Mouse (Mus musculus): ENCODE measurements at regions not wholly inside any gene's neighbourhood (a gene's known extent, or its start where the extent isn't known, plus 50 kb on each side); places are given as distances from the start of the nearest gene placed in this dataset.

DNA sequence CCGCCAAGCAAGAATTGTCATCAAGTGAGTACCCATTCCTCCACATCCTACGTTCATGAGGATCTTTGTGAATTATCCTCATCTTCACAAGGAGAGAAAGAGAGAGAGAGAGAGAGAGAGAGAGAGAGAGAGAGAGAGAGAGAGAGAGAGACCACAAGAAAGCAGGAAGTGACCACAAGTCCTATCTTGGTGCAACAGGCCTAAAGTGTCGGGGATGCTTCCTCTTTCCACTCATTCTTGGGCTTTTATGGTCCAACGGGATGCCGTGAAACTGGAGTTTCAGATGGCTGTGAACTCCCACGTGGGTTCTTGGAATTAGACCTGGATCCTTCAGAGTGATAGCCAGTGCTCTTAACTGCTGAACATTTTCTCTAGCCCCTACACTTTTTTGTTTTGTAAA, 53.1 kb upstream of the Rai14 start:
- in situ Hi-C loops (cut with MboI, MseI) = loop anchor here (25.0 kb wide), 1 partner anchor 1930 kb away; no protein-coding TSS in a partner anchor

DNA sequence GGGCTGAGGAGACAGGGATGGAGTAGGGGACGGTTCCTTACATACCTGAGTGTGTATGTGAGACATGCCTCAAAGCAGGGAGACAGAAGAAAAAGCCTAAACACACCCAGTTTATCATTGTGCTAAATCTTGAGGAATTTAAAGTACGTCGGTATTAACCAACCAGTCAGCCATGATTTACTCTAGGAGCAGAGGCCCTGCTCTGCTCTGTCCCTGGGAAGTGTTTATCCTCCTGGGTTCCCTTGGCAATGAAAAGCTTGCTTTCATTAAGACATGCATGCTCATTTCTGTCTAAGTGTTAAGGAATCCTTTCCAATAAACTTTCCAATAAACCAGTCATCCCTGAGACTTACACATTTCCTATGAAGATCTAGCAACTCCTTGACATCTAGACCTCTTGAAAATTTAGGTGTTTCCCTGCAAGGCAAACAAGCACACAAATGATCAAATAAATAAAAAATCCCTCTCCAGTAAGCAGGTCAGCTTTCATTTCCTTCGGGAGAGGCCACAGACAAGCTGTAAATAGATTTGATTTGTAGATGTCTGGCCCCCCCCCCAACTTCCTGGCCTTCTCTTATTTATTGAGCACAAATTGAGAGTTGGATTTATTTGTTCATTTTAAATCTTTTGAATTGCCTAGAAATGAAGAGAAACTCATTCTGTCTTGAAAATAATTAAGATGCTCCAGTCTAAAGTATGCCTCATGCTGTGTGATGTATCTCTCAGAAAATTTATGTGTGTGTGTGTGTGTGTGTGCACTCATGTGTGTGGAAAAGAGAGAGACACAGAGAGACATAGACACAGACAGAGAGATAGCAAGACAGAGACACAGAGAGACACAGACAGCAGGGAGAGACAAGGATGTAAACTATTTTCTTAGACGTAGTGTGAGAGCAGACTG, 56.2 kb upstream of the Rai14 start:
- in situ Hi-C loops (cut with MboI, MseI) = loop anchor here (25.0 kb wide), 1 partner anchor 1933 kb away; no protein-coding TSS in a partner anchor

DNA sequence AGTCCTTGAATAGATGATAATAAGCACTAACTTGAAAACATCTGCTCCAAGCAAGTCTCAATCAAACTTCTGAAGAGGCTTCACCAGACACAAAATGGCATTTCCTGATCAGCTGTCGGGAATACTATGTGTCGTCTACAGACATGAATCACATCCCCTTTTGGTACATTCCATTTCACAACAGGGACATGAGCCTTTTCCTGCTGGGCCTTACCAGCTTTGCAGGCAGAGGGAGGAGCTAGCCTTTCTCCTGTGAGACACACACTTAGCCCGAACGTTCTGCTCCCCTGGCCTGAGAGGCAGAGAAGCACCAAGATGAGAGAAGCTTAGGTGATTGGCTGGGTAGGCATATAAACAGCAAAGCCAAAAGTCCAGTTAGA, 56.9 kb upstream of the Rai14 start:
- in situ Hi-C loops (cut with MboI, MseI) = loop anchor here (25.0 kb wide), 1 partner anchor 1934 kb away; no protein-coding TSS in a partner anchor

DNA sequence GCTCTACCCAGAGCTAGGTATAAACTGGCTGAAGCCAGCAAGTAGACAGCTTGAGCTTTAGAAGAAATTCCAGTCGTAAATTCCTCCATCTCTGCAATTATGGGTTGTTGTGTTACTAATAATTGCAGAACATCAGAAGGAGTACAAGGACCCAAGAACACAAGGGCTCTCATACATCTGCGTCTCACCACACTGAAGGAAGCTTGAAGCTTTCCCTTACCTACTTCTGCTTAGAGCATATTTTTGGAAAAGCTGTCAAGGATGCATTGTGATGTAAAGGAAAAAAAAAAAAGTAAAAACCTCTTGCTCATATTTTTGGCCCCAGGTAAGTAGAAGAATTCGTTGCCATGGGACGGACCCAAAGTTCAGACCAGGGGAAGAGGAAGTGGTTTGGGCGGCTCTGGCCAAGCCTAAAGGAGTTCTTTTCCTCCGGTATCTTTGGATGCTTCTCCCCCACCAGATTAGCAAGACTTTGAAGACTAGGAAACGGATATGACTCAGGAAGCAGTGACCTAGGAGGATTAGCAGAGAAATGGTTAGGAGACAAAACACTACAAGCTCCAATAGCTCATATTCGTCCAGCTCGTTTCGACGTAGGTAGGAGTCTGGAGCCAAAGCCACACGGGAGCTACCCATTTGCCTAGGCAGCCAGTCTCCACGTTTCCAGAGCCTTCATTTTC, 65.7 kb upstream of the Rai14 start:
- in situ Hi-C loops (cut with MboI, MseI) = no loop called here

DNA sequence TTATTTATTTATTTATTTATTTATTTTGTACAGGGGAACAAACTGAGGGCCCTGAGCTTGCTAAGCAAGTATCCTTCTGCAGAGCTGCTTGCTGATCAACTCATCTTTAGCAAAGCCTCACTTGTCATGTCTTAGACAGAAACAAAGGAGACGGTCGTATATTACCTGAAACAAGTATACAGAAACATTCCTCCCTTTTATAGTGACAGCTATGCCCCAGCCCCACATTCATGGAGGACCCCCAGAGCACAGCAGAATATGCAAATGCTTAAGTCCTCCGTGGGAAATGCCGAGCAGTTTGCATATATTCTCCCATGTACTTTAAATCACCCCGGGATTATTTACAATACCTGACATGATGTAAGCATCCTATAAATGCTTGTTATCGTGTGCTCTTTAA, 74.9 kb upstream of the Rai14 start:
- in situ Hi-C loops (cut with MboI, MseI) = no loop called here

DNA sequence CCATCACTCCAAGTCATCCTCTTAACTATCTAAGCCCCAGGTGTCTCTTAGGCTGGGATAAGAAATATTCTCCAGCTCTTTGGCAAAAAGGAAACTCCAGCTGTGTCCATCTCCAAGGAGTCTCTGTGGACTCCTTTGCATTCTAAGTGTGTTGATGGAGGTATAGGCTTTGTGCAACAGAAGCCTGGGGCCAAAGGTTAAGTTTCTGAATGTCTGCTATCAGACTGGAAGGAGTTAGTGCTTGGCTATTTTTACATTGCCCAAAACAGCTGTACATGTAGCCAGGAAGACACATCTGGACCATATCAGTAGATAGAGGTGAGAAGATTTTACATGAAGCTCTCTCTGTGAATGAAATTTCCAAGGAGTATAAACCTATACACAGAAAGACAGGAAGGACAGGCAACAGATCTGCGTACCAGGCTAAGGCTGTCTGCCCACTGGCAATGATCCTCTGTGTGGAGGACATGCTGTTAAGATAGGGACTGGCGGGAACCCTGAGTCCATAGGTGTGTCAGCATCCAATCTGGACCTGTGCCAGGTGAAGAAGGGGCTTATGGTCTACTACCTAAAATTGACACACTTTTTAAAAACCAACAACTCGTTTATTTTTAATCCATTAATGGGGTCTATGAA, 76.6 kb upstream of the Rai14 start:
- in situ Hi-C loops (cut with MboI, MseI) = no loop called here

DNA sequence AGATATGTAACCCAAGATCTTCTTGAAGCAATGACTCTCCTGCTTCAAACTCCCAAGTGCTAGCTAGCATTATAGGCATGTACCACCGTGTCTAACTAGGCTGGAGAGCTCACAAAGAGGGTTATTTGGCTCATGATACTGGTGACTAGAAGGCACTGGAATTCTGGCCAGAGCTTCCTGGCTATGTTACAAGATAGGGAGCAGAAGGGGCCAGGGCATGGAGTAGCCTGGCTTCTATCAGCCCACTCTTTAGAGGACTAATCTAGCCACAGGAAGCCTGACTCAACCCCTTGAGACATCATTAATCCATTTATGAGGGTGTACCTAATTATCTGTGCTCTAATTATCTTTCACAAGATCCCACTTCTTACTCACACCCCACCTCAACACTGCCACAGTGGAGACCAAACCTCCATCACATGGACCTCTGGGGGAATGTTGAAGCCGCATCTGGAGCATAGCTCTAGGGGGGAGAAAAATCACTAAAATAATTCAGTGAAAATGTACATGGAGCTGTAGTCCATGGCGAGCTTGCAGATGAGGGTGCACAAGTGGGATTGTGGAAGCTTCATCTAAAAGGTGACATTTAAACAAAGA, 77.2 kb upstream of the Rai14 start:
- in situ Hi-C loops (cut with MboI, MseI) = no loop called here

DNA sequence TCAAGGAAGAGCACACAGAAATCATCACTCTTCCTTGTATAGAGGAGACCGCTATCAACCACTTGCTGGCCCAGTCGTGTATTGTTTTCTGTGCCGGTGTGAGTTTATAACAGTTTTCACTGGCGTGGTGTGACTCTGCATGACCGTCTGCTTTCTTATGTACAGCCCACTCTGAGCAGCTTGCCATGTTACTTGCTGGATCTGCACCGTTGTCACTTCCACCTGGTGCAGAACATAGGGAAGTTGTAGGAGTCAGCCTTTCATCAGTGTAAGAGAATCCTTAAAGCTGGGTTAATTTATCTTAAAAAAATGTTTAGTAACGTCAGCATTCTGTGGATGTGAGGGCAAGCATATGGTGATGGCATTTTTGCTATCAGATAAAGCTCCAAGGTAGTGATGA, 77.7 kb upstream of the Rai14 start:
- in situ Hi-C loops (cut with MboI, MseI) = no loop called here

DNA sequence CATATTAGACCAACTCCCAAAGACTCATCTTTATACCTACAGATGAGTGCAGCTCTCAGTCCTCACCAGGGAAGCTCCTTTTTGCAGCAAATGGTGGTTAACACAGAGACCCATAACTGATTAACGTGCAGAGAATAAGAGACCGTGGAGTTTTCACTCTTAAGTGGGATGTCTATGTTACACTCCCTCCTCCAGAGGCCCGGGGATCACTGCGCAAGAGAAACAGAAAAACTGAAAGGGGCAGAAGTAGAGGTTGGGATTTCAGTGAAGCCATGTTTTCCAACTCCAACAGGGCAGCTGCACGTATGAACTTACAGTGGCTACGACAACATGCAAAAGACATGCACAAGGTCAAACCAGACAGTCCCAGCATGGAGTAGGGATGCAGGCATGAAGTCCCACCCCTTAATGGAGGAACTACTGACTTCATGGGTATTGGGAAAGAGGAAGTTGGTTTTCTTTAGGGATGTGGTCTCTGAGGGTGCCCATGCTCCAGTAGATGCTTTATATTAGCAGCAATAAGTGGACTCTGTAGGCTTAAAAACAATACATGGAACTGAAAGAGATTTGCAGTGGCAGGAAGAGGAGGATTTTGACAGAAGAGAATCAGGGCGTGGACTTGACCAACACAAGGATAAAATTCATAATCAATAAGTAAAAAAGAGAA, 80.8 kb upstream of the Rai14 start:
- in situ Hi-C loops (cut with MboI, MseI) = no loop called here

DNA sequence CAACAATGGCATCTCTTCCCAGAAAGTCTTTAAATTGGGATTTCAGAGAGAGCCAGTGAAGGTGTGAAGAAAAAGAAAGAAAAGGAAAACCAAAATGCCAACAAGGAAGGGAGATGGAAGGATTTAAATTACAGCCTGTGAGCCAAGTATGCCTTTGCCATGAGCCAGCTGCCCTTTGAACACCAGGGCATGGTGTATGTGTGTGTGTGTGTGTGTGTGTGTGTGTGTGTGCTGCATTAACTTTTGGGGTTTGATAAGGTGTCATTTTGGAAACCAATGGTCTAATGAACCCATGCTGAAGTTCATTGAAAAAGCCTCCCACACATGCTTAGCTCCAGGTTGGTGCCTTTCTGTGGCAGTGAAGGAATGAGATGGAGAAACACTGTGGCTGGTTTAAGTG, 85.2 kb upstream of the Rai14 start:
- in situ Hi-C loops (cut with MboI, MseI) = no loop called here

DNA sequence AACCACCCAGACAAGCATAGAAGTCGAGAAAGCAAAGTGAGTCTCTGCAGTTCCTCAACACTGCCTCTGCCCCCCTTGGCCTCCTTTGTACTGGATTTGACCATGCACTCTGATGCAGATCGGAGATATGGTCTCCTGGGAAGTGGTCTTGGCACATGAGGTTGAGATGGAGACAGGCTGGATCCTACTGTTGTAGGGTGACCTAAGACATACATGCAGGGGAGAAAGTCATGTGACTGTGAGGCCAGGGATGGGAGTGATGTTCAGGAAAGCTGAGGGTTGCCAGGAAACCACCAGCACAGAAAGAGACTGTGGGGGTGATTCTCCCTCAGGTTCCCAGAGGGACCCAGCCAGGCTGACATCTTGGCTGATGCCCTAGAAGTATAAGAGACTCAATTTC, 99.8 kb upstream of the Rai14 start:
- in situ Hi-C loops (cut with MboI, MseI) = no loop called here

DNA sequence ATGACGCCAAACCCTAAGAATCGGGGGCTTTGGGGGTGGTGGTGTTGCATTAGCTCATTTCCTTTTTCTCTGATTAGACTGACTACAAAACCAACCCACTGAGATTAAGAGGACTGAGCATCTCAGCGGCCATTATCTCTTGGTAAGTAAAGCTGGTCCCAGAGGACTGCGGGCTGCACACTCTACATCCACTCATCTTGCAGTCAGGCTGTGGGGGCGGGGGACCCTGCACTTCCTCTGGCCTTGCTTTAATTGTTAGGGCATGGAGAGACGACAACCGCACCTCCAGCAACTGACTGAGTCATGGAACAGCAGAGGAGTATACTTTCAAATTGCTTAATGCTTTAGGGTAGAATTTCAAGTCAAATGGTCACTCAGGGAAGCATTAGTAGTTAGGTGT, 100.3 kb upstream of the Rai14 start:
- in situ Hi-C loops (cut with MboI, MseI) = no loop called here

DNA sequence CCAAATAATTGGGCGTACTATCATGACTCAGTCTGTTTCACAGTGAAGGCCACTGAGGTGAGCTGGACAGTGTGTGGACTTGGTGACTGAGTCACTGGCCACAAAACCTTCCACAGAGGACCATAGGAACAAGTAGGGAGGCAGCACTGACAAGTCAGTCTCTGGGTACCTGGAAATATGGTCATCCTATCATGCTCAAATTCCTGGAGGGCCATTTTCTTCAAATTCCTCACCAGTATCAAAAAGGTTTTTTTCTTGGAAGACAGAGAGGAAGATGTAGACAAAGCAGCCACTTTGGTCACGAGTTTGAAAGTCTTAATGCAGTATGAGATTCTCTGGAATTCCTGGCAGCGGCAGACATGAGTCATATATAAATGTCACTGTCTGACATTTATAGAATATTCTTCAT, 101.8 kb upstream of the Rai14 start:
- in situ Hi-C loops (cut with MboI, MseI) = no loop called here

DNA sequence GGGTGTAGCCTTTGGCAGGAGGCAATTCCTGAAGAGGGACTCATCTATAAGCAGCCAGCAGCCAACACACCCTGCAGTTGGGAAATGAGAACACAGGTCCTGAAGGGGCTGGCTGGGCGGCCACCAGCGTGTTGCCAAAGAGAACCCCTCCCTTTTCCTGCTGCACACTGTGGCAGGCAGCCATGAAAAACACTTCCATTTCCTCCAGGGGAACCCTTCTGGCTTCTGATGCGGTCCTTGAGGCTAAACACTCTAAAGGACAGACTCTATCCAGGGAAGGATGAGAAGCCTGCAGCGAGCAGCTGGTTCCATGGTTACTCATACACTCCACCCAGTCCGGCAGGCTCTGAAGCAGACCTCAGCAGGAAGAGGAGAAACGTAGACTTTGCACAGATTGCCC, 103.8 kb upstream of the Rai14 start:
- in situ Hi-C loops (cut with MboI, MseI) = no loop called here

DNA sequence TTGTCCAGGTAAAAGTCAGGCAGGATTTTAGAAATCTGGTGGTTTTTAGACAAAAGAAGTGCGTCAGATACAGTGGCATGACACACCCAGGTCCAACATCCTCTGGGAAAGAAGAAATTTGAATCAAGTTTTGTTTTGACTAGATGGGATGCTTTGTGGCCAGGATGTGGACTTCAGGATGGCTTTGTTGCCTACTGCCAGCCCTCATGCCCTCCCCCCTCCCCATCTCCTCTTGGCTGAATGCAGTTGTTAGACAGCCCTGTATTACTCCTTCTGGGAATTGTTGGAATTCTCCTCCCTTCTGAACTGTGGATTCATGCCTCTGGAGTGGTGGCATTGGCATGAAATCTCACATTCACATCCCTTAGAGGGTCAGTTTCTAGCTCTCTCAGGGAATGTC, 104.3 kb upstream of the Rai14 start:
- in situ Hi-C loops (cut with MboI, MseI) = no loop called here

DNA sequence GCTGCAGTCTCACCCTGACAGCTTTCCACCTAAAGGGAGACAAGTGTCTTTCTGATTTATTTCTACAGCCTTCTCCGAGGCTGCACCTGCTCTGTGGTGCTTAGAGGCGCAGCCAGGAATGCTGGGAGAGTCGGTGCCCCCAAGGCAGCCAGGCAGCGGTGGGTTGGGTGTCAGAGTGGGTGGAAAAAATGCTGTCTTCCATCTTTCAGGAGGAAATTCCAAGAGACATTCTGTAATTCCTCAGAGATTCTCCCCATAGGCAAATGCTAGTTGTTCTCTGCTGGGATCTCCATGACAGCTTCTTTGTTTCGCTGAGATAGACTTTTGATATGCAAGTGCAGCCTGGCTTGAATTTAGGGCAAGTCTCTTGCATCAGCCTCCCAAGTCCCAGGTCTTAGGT, 109.5 kb upstream of the Rai14 start:
- in situ Hi-C loops (cut with MboI, MseI) = no loop called here

DNA sequence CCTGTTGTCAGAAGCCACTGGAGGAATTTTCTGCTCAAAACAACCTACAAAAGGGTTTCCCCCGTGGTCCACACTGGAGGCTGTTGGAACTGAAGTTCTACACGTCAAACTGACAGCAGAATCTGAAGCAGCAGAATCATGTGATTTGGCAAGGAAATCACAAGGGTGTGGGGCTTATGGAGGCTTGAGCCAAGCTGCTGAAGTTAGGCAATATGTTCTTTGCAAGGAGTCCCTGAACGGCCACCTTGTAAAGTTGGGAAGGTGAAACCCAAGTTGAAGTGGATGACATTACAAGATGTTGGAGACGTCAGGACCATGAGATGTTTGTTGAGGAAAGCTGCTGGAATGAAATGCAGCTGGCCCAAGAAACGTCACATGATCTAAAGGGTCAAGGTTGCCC, 115.2 kb upstream of the Rai14 start:
- in situ Hi-C loops (cut with MboI, MseI) = no loop called here

DNA sequence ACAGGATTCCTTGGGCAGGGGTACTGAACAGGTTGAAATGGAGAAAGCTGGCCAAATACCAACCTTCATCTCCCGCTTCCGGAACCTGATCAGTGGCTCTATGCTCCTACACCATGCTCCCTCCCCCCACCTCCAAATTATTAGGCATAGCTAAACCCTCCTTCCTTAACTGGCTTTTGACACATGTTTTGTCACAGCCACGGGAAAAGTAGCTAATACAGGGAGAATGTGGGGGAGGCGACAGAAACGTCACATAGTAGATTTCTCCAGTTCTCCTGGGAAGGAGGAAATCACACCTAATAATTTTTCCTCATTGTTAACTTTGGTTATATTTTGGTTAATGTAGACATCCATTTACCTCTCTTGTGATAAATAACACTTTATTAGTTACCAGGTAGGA, 116.1 kb upstream of the Rai14 start:
- in situ Hi-C loops (cut with MboI, MseI) = no loop called here

DNA sequence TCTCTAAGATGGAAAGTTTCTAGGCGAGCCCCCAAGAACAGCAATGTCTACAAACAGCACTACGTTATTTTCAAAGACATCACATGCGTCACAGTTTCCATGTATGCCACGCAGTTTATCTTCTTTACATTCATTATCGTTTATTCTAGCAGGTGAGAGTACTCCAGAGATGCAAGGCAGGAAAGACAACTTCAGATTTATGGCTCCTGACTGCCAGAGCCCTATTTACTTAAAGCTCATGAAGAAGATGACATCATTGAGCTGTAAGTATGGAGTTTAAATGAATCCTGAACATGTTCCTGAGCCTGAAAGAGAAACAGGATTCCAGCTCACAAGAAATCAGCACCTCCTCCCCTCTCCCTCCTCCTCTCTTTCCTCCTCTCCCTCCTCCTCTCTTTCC, 116.7 kb upstream of the Rai14 start:
- in situ Hi-C loops (cut with MboI, MseI) = no loop called here

DNA sequence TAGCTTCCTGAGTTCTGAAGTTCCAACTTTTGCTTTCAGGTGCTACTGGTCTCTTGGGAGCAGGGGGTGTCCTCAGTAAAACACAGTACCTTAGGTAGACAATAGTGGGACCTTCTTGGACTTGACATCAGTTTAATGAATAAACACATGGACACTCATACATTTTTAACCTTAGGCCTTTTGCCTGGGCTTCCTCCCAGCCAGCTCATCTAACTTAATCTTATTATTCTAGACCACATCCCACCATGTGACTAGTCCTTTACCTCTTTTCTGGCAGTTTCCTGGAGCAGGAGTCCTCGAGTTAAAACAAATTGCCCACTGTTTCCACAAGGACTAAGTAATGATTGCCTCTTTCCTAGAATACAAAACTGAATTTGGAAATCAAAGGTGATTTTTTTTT, 117.9 kb upstream of the Rai14 start:
- in situ Hi-C loops (cut with MboI, MseI) = no loop called here

DNA sequence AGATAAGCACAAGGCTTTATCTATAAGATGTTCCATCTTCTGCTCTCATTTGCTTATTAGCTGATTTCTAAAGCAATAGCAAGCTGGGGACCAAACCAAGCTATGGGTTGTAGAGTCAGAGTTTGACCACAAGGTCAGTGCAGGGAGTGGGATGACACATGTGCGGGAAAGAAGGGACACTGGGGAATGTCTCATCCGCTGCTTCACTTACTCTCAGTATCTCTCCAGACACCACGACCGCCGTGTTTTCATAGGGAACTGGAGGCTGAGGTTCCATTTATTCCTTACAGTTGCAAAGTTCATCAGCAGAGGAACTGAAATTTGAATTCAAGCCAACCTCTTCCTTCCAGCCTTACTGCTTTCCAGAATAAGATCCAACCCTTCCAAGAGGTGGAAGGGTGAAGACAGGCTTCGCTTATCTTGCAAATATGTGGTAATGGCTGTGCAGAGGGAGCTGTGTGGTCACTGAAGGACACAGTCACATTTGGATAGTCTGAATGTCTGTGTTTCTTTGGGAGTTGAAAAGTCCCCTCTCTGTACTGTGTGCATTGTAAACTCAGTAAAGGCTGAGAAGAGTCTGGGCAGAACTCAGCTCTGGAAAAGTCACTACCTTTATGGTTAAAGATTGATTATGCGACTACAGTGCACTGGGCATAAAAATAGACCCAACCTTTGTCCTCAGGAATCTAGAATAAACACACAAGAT, 118.1 kb upstream of the C1qtnf3 start:
- in situ Hi-C loops (cut with MboI, MseI) = no loop called here
